Mouse (Mus musculus): Measurements from ENCODE around the gene Mup9. TPM values are rescaled to one million over a fixed set of nuclear protein-coding genes. Genes with fewer than 3 reads are reported as not detected.

Gene Mup9
- not detected in 2 replicates for polyA plus RNA-seq (2021; fragmentation: Nextera tagmentation)
- long read RNA-seq, experiment 1: 0 reads
- long read RNA-seq, experiment 2: 0 reads

DNA sequence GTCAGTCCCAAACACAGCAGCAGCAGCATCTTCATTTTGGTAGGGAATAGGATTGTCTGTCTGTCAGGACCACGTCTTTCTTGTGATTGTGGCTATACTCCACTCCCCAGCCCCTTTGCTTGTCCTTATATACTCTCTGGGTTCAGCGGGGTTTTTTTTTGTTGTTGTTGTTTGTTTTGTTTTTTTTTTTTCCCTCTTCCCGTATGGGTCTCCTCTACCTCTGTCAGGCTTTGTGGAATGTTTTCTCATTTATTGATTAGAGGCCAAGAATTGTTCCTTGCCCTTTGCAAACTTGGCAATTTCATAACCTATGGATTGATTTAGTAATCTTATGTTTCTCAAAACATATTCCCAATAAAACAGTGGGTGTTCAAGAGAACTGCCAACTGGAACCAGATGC is at the start of gene Mup9:
Mup9 (minus strand) TSS at position 101 of the 400 bp plus-strand sequence.

Other genes with a start within 250 kb of the Mup9 start
- gene Mup8, start 199.4 kb downstream of the Mup9 start, polyA plus RNA-seq (2021; fragmentation: Nextera tagmentation): not detected in 2 replicates
- not detected in 2 replicates for gene Mup1, start 80.0 kb upstream of the Mup9 start, polyA plus RNA-seq (2021; fragmentation: Nextera tagmentation)
- gene Mup10, start 160.2 kb upstream of the Mup9 start, polyA plus RNA-seq (2021; fragmentation: Nextera tagmentation): not detected in 2 replicates
- not detected in 2 replicates for gene Mup11, start 240.5 kb upstream of the Mup9 start, polyA plus RNA-seq (2021; fragmentation: Nextera tagmentation)

Measured in layer of hippocampus, adult 6 months (tissue).